Mouse (Mus musculus) limb, embryonic 11.5 days (tissue): ENCODE data around the gene Gm21095. TPM values are rescaled to one million over a fixed set of nuclear protein-coding genes. Genes with fewer than 3 reads are reported as not detected.
"Not testable (repeated sequence)": the region's sequence is repeated elsewhere in the genome, so short reads cannot be mapped to it uniquely, and the experiment has no call there.

Source experiments
- ATAC-seq: fragments of 200-750 bp; cut with Nextera tagmentation; 2 replicates; pipeline ENCODE4 v1.8.0; 2017; ENCODE audit warnings: low read depth; ENCODE audit not compliant: insufficient number of reproducible peaks, low FRiP score, low TSS enrichment
- DNase-seq: peaks from one replicate; pipeline ENCODE4 v3.0.0-alpha.2; 2015; ENCODE audit warnings: low spot score
- H3K27ac ChIP-seq: fragments of 300-500 bp; sonication (generic); replicated peaks from 2 replicates; pipeline ENCODE4 v1.5.1; 2014; ENCODE audit warnings: low read depth, mild to moderate bottlenecking, low read length
- H3K27me3 ChIP-seq: fragments of 300-500 bp; sonication (generic); 2 replicates; pipeline ENCODE4 v1.6.1; 2014; ENCODE audit warnings: mild to moderate bottlenecking, low read length, mixed read lengths; ENCODE audit not compliant: control insufficient read depth, insufficient read depth
- H3K36me3 ChIP-seq: fragments of 300-500 bp; sonication (generic); 2 replicates; pipeline ENCODE4 v1.6.1; 2014; ENCODE audit warnings: mild to moderate bottlenecking, low read length, moderate library complexity, mixed read lengths; ENCODE audit not compliant: control insufficient read depth, insufficient read depth
- H3K4me1 ChIP-seq: fragments of 300-500 bp; sonication (generic); 2 replicates; pipeline ENCODE4 v1.6.1; 2014; ENCODE audit warnings: low read length, mixed read lengths; ENCODE audit not compliant: control insufficient read depth, insufficient read depth
- H3K4me2 ChIP-seq: fragments of 300-500 bp; sonication (generic); 2 replicates; pipeline ENCODE4 v1.6.1; 2014; ENCODE audit warnings: low read depth, mild to moderate bottlenecking, moderate library complexity; ENCODE audit not compliant: severe bottlenecking
- H3K4me3 ChIP-seq: fragments of 300-500 bp; sonication (generic); 2 replicates; pipeline ENCODE4 v1.5.1; 2014; ENCODE audit warnings: low read depth, low read length
- H3K9ac ChIP-seq: fragments of 300-500 bp; sonication (generic); 2 replicates; pipeline ENCODE4 v1.6.1; 2014; ENCODE audit warnings: mild to moderate bottlenecking, low read length
- H3K9me3 ChIP-seq: fragments of 300-500 bp; sonication (generic); 2 replicates; pipeline ENCODE4 v1.6.1; 2016; ENCODE audit warnings: low read length; ENCODE audit not compliant: control insufficient read depth
- WGBS: fragments of 180-500 bp; shearing (Covaris S2); extraction: QIAGEN DNeasy Blood & Tissue Kit; methylation state at CpG from one replicate; pipeline ENCODE4 v1.1.7; 2014; 5-methylcytosine and 5-hydroxymethylcytosine counted together
- polyA plus RNA-seq: library from polyadenylated mRNA; unstranded; fragments of >200 nt; fragmentation: Nextera tagmentation; extraction: Ambion mirVana; gene quantifications from 2 replicates; pipeline ENCODE4 v1.2.1, GENCODE M21; 2014

The Gm21095 gene
- not detected in 2 replicates for polyA plus RNA-seq

DNA sequence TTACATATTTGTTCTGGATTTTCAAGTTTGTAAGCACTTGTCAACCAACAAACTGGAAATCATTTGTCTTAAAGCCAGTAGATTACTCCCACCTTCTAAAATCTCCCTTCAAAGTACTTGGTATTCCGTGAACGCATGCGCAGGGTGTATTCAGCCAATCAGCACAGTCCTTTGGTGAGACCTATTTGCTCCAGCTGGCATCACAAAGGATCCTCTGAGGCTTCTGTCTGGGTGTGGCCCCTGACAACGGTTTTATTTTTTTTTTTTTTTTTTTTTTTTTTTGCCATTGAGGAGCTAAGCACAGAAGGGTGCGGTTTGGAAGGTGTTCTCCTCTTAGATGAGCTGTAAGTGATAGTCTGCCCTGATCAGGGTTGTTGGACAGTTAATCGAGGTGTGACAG is at the start of gene Gm21095:
TSS of gene Gm21095 (plus strand) at position 301 of the 400 bp plus-strand sequence.
- H3K36me3 ChIP-seq, H3K4me3 ChIP-seq, H3K4me2 ChIP-seq, H3K27me3 ChIP-seq, H3K27ac ChIP-seq, H3K9ac ChIP-seq, DNase-seq, H3K9me3 ChIP-seq, ATAC-seq, H3K4me1 ChIP-seq: not testable (repeated sequence)
- no CpG with 5 or more reads among the region's 6 CpGs for WGBS
